Mouse (Mus musculus): ENCODE data around the gene Rpl3.

Gene Rpl3

GRCm38 (mm10) chr15:80071951-80072437 lies 19.7 kb downstream of the Rpl3 start:
- CTCF ChIA-PET = no interaction called here

- CTCF ChIA-PET = no interaction called here
Observed at GRCm38 (mm10) chr15:80070095-80070644, 21.5 kb downstream of the Rpl3 start.

- CTCF ChIA-PET = no interaction called here
Observed at GRCm38 (mm10) chr15:80069171-80069570, 22.5 kb downstream of the Rpl3 start.

- CTCF ChIA-PET = interaction anchor here (1.0 kb wide), 1 partner anchor 69 kb away, joined by 3 read pairs; no protein-coding TSS in a partner anchor
Observed at GRCm38 (mm10) chr15:80066538-80066937, 25.1 kb downstream of the Rpl3 start.

GRCm38 (mm10) chr15:80065414-80065813 lies 26.3 kb downstream of the Rpl3 start:
- CTCF ChIA-PET = no interaction called here

GRCm38 (mm10) chr15:80064965-80065364 lies 26.7 kb downstream of the Rpl3 start:
- CTCF ChIA-PET = no interaction called here

- CTCF ChIA-PET = no interaction called here
Observed at GRCm38 (mm10) chr15:80062821-80063220, 28.8 kb downstream of the Rpl3 start.

- CTCF ChIA-PET = interaction anchor here (0.6 kb wide), 2 partner anchors 60 to 305 kb away, joined by 4 to 6 read pairs; no protein-coding TSS in a partner anchor
Observed at GRCm38 (mm10) chr15:80062339-80062738, 29.3 kb downstream of the Rpl3 start.

- CTCF ChIA-PET = no interaction called here
Observed at GRCm38 (mm10) chr15:80061071-80061550, 30.6 kb downstream of the Rpl3 start.

GRCm38 (mm10) chr15:80060356-80061070 lies 31.2 kb downstream of the Rpl3 start:
- CTCF ChIA-PET = no interaction called here

GRCm38 (mm10) chr15:80059606-80060005 lies 32.1 kb downstream of the Rpl3 start:
- CTCF ChIA-PET = no interaction called here

GRCm38 (mm10) chr15:80058151-80058550 lies 33.5 kb downstream of the Rpl3 start:
- CTCF ChIA-PET = no interaction called here

GRCm38 (mm10) chr15:80054034-80054710 lies 37.5 kb downstream of the Rpl3 start:
- CTCF ChIA-PET = no interaction called here

GRCm38 (mm10) chr15:80053381-80054033 lies 38.2 kb downstream of the Rpl3 start:
- CTCF ChIA-PET = no interaction called here

- CTCF ChIA-PET = no interaction called here
Observed at GRCm38 (mm10) chr15:80051782-80052181, 39.9 kb downstream of the Rpl3 start.

- CTCF ChIA-PET = no interaction called here
Observed at GRCm38 (mm10) chr15:80051092-80051761, 40.4 kb downstream of the Rpl3 start.

- CTCF ChIA-PET = interaction anchor here (0.7 kb wide), 1 partner anchor 446 kb away, joined by 9 read pairs; no protein-coding TSS in a partner anchor
Observed at GRCm38 (mm10) chr15:80050093-80050492, 41.6 kb downstream of the Rpl3 start.

GRCm38 (mm10) chr15:80047973-80048372 lies 43.7 kb downstream of the Rpl3 start:
- CTCF ChIA-PET = interaction anchor here (0.6 kb wide), 1 partner anchor 9 kb away, joined by 3 read pairs; no protein-coding TSS in a partner anchor

GRCm38 (mm10) chr15:80047242-80047641 lies 44.4 kb downstream of the Rpl3 start:
- CTCF ChIA-PET = no interaction called here

GRCm38 (mm10) chr15:80045749-80046148 lies 45.9 kb downstream of the Rpl3 start:
- CTCF ChIA-PET = no interaction called here

GRCm38 (mm10) chr15:80044249-80044648 lies 47.4 kb downstream of the Rpl3 start:
- CTCF ChIA-PET = no interaction called here

GRCm38 (mm10) chr15:80042152-80042551 lies 49.5 kb downstream of the Rpl3 start:
- CTCF ChIA-PET = no interaction called here
